Mouse (Mus musculus) left cerebral cortex, postnatal 25 days (tissue): ENCODE data around the gene Gja4. TPM values are rescaled to one million over a fixed set of nuclear protein-coding genes. Genes with fewer than 3 reads are reported as not detected.

Source experiments
- DNase-seq, 2 experiments: peaks; one replicate each; pipeline ENCODE4 v3.0.0; 2022; ENCODE audit warnings: low spot score in 2 of 2, mixed read lengths in 1 of 2
- intact Hi-C: fragments of 180-260 bp; cut with DNase I; formaldehyde crosslinking; loops from one replicate; pipeline ENCODE4 v1.15.1; 2025
- total RNA-seq, 2 experiments: library from RNA; stranded (reverse); gene quantifications; 2 replicates each; pipeline ENCODE4 v1.2.3; 2021

The Gja4 gene
- total RNA-seq, 2 experiments from 2014 or later, result 3.1 to 4.8 TPM

- intact Hi-C loops, result no loop called here
- no peak for DNase-seq
Observed at GRCm38 (mm10) chr4:127263438-127264182, 50.2 kb downstream of the Gja4 start.

- intact Hi-C loops, result no loop called here
- DNase-seq, result no peak
Observed at GRCm38 (mm10) chr4:127261601-127262000, 52.2 kb downstream of the Gja4 start.

Other genes with a start within 250 kb of the Gja4 start
- 10 to 100 TPM; 27.1 to 38.9 TPM for gene Zmym6, start 236.7 kb downstream of the Gja4 start, total RNA-seq
- 1 to 10 TPM; 2.5 to 3.4 TPM for gene Tmem35b, start 190.3 kb downstream of the Gja4 start, total RNA-seq
- gene Dlgap3, start 144.8 kb downstream of the Gja4 start, total RNA-seq, result 100 to 1,000 TPM; 396 to 399 TPM
- 10 to 100 TPM; 55.2 to 55.3 TPM for gene Smim12, start 70.3 kb downstream of the Gja4 start, total RNA-seq
- gene Gjb3, start 16.8 kb upstream of the Gja4 start, total RNA-seq, result under 1 TPM in 1 of 2 experiments, not detected in 1; 0.27 TPM
- gene Gjb4, start 40.0 kb upstream of the Gja4 start, total RNA-seq, result not detected
- not detected for gene Gjb5, start 44.1 kb upstream of the Gja4 start, total RNA-seq